ENCODE assay signal across 9 mouse cellular contexts in genomic region chr5:43037592-43037991, GRCm38 (mm10).
DNase-seq lines count a peak whose midpoint lies in the region; ATAC-seq lines count a peak whose summit lies in the region.
"Had no signal": no experiment of that assay in that cellular context is flagged by ENCODE, and none has a peak within 500 bp of the region (broad histone marks: within the 10 kb centered on the region; RNA-seq: fewer than 3 reads in every experiment).

No protein-coding gene starts in this region.

- ATAC-seq in monocyte, adult 5-6 weeks (replicated peaks; ENCODE audit: insufficient number of reproducible peaks, low FRiP score, low TSS enrichment, poor library complexity, severe bottlenecking), result no peak

- DNase-seq in adrenal gland, adult 2 months, result peak; percentile 49
- DNase-seq in adrenal gland, postnatal 4 days (ENCODE audit: low spot score in 2 of 2), result no peak
- DNase-seq in Muller cell, postnatal 12 days (ENCODE audit: inconsistent ontology term), result peak; percentile 33
- DNase-seq in kidney, adult 9 months, result peak; percentile 85
- DNase-seq in lung, postnatal 25 days (ENCODE audit: low spot score), result peak; percentile 55
- no peak for DNase-seq in thymus, postnatal 25 days
- no peak for DNase-seq in right cerebral cortex, adult 2 months (ENCODE audit: low spot score in 2 of 2)
- DNase-seq: retina, postnatal 1 day had no signal

Comparison
In these comparisons a context has a peak if more than half of its experiments do, and no peak if none do; other contexts are left out.
1. DNase-seq: peak in adrenal gland, adult 2 months (single experiment), Muller cell, postnatal 12 days (single experiment), kidney, adult 9 months (single experiment) and lung, postnatal 25 days (single experiment); none in adrenal gland, postnatal 4 days (0 of 2), thymus, postnatal 25 days (single experiment) and right cerebral cortex, adult 2 months (0 of 2).